Mouse (Mus musculus): ENCODE measurements at regions not wholly inside any gene's neighbourhood (a gene's known extent, or its start where the extent isn't known, plus 50 kb on each side); places are given as distances from the start of the nearest gene placed in this dataset.

DNA sequence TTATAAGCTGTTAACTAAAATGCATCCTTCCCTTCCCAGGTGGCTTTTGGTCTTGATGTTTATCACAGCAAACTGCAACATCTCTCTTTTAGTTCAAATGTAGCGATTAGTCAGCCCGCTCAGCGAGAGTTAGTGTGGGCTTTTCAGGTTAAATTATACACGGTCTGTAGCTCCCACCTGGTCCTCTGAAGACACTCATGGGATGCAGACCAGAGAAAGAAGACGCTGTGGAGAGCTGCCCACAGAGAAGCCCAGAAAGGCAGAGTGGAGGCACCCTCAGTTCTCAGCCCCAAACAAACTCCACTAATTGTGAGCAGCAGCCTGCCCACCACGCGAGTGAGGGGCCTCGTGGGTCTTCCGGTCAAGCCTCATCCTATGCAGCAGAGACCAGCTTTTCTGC, 81.1 kb upstream of the Cplx2 start:
- TF ChIP-seq CTCF (IDR thresholded peaks at IDR 0.05; ENCODE audit: control insufficient read depth, insufficient read depth, insufficient replicate concordance, low read depth, low read length) = no peak
- no peak for TF ChIP-seq POLR2A (IDR thresholded peaks at IDR 0.05; ENCODE audit: control insufficient read depth, low read depth, low read length)

All from testis, adult 2 months (tissue).